ENCODE assay signal across 8 mouse cellular contexts in genomic region chr9:8544041-8544794, GRCm38 (mm10). TPM values are rescaled to one million over a fixed set of nuclear protein-coding genes. Genes with fewer than 3 reads are reported as not detected.
DNase-seq lines count a peak whose midpoint lies in the region; ATAC-seq and TF ChIP-seq lines count a peak whose summit lies in the region.

Gene Trpc6, plus strand, starts transcription at chr9:8544142.

- TF ChIP-seq POLR2A in ES-Bruce4 (IDR thresholded peaks at IDR 0.05; ENCODE audit: insufficient read depth, low read length): no peak

- peaks cover 5% of the 10 kb centered on the region for H3K27me3 ChIP-seq in ES-Bruce4 (ENCODE audit: control insufficient read depth, insufficient read depth, low read length, poor library complexity, severe bottlenecking)
- H3K27me3 ChIP-seq in forebrain, embryonic 15.5 days: 0 out of 2 replicates have a peak, but pooled peaks cover 4% of the 10 kb centered on the region
- no peaks in the 10 kb centered on the region for H3K27me3 ChIP-seq in intestine, embryonic 14.5 days (replicated peaks; ENCODE audit: control insufficient read depth, insufficient read depth, low read length)

- no peaks in the 10 kb centered on the region for H3K9me3 ChIP-seq in ES-Bruce4 (replicated peaks; ENCODE audit: control insufficient read depth, insufficient read depth, low read length, poor library complexity, severe bottlenecking)
- H3K9me3 ChIP-seq in forebrain, embryonic 15.5 days: no peaks in the 10 kb centered on the region
- no peaks in the 10 kb centered on the region for H3K9me3 ChIP-seq in intestine, embryonic 14.5 days (ENCODE audit: control insufficient read depth, low read length)

- H3K27ac ChIP-seq in ES-Bruce4 (ENCODE audit: insufficient read depth, low read length): no peak within 1 kb of the TSS
- H3K27ac ChIP-seq in forebrain, embryonic 15.5 days (replicated peaks): no peak within 1 kb of the TSS
- no peak within 1 kb of the TSS for H3K27ac ChIP-seq in intestine, embryonic 14.5 days (ENCODE audit: low read depth)

- under 1% methylated on average over 44 of the region's 44 CpGs for WGBS in forebrain, embryonic 15.5 days
- WGBS in intestine, embryonic 14.5 days: 1% methylated on average over 44 of the region's 44 CpGs

- intact Hi-C loops in left cerebral cortex, postnatal 14 days (cut with DNase I): no loop called here

- peak within 1 kb of the TSS; percentile 100 for H3K4me2 ChIP-seq in forebrain, embryonic 15.5 days (replicated peaks)
- peak within 1 kb of the TSS; percentile 90 for H3K4me2 ChIP-seq in intestine, embryonic 14.5 days (ENCODE audit: low read length)

- peak; percentile 42 for DNase-seq in adrenal gland, postnatal 10 days
- DNase-seq in intestine, embryonic 14.5 days (ENCODE audit: low spot score): peak; percentile 72
- peak; percentile 7 to 12 for DNase-seq in left cerebral cortex, postnatal 14 days (ENCODE audit: low spot score in 2 of 2)
- DNase-seq in lung, postnatal 4 days: peak; percentile 58 to 80
- DNase-seq in right cerebral cortex, postnatal 10 days (ENCODE audit: low spot score in 2 of 2): peak; percentile 34 to 38
- DNase-seq in natural killer cell, adult 2 months (ENCODE audit: low spot score in 2 of 2): no peak

- no peak within 1 kb of the TSS for H3K9ac ChIP-seq in ES-Bruce4 (ENCODE audit: low read depth, poor library complexity, severe bottlenecking)
- H3K9ac ChIP-seq in forebrain, embryonic 15.5 days (replicated peaks): peak within 1 kb of the TSS; percentile 49
- peak within 1 kb of the TSS; percentile 42 for H3K9ac ChIP-seq in intestine, embryonic 14.5 days (ENCODE audit: low read length)

- peak; percentile 95 for ATAC-seq in forebrain, embryonic 15.5 days (replicated peaks)
- peak; percentile 92 for ATAC-seq in intestine, embryonic 14.5 days (replicated peaks; ENCODE audit: low FRiP score, low TSS enrichment, low read depth)

- H3K4me3 ChIP-seq in ES-Bruce4 (ENCODE audit: low read depth, low read length): peak within 1 kb of the TSS; percentile 78
- H3K4me3 ChIP-seq in forebrain, embryonic 15.5 days: peak within 1 kb of the TSS; percentile 57
- H3K4me3 ChIP-seq in intestine, embryonic 14.5 days (ENCODE audit: low read depth, low read length): peak within 1 kb of the TSS; percentile 51

- H3K36me3 ChIP-seq in ES-Bruce4 (ENCODE audit: control insufficient read depth, insufficient read depth, low read length, poor library complexity, severe bottlenecking): no peaks in the 10 kb centered on the region
- H3K36me3 ChIP-seq in forebrain, embryonic 15.5 days: no peaks in the 10 kb centered on the region
- no peaks in the 10 kb centered on the region for H3K36me3 ChIP-seq in intestine, embryonic 14.5 days (ENCODE audit: control insufficient read depth, insufficient read depth, low read length)

- no peaks in the 10 kb centered on the region for H3K4me1 ChIP-seq in ES-Bruce4 (ENCODE audit: control insufficient read depth, insufficient read depth, low read length)
- H3K4me1 ChIP-seq in forebrain, embryonic 15.5 days: peaks cover 8% of the 10 kb centered on the region
- 0 out of 2 replicates have a peak, but pooled peaks cover 3% of the 10 kb centered on the region for H3K4me1 ChIP-seq in intestine, embryonic 14.5 days (replicated peaks; ENCODE audit: control insufficient read depth, insufficient read depth, low read length)

- TF ChIP-seq EP300 in ES-Bruce4 (IDR thresholded peaks at IDR 0.05; ENCODE audit: insufficient read depth, low read depth, low read length): no peak

- no peak for TF ChIP-seq CTCF in ES-Bruce4 (IDR thresholded peaks at IDR 0.05; ENCODE audit: low read depth, low read length)

RNA-seq across cellular contexts. Expression of gene Trpc6, which starts in this region (rescaled TPM):
- not detected in 2 replicates for polyA plus RNA-seq in ES-Bruce4 (2011; ENCODE audit: insufficient read depth, insufficient read length, low read depth, missing spikeins)
- 1 to 10 TPM; 2.9 to 3.6 TPM for total RNA-seq in adrenal gland, postnatal 10 days (2021)
- 0.42 and 0.61 TPM in 2 replicates for polyA plus RNA-seq in forebrain, embryonic 15.5 days (2015; fragmentation: Nextera tagmentation; extraction: Ambion mirVana)
- polyA plus RNA-seq in intestine, embryonic 14.5 days (2014; fragmentation: Nextera tagmentation; extraction: Ambion mirVana): 3.9 and 4.2 TPM in 2 replicates
- total RNA-seq in left cerebral cortex, postnatal 14 days (2021): 1 to 10 TPM; 7.9 to 8.2 TPM

Comparison
In these comparisons a context has a peak if more than half of its experiments do, and no peak if none do; other contexts are left out.
1. Peak in ATAC-seq, H3K4me3 ChIP-seq, H3K9ac ChIP-seq and H3K4me2 ChIP-seq in forebrain, embryonic 15.5 days; RNA of the gene not detected or under 1 TPM.
2. DNase-seq: peak in adrenal gland, postnatal 10 days (single experiment), intestine, embryonic 14.5 days (single experiment), left cerebral cortex, postnatal 14 days (2 of 2), lung, postnatal 4 days (2 of 2) and right cerebral cortex, postnatal 10 days (2 of 2); none in natural killer cell, adult 2 months (0 of 2).
3. Peak in every context shown above with its lines, with median percentiles within 50 percentile points of each other: H3K4me3 ChIP-seq.